Mouse (Mus musculus): Measurements from ENCODE around the gene Fggy. TPM values are rescaled to one million over a fixed set of nuclear protein-coding genes. Genes with fewer than 3 reads are reported as not detected.
A peak's percentile ranks its signal among the peaks of the same experiment; 100 is the strongest.

Fggy gene
- polyA plus RNA-seq, 1 experiment from 2014 or later, result 10.4 TPM

DNA sequence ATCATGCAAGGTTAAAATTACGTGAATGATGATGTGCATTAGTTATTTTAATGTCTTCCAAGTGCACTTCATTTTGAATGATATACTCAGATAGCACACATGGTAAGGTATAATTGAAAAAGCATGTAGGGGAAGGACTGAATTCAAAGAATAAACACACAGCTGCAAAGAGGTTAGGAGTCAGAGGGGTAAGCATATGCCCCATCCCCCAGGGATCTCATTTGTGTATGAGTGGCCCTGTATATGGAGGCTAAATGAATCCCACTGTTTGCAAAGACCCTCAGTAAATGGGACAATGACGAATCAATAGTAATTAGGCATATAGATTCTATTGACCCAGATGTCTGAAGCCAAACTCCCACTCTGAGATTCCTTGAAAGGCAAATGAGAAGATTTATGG is 262.3 kb downstream of the Fggy start:
- WGBS (ENCODE audit: insufficient replicate concordance), result 51% methylated on average over 2 of the region's 2 CpGs

DNA sequence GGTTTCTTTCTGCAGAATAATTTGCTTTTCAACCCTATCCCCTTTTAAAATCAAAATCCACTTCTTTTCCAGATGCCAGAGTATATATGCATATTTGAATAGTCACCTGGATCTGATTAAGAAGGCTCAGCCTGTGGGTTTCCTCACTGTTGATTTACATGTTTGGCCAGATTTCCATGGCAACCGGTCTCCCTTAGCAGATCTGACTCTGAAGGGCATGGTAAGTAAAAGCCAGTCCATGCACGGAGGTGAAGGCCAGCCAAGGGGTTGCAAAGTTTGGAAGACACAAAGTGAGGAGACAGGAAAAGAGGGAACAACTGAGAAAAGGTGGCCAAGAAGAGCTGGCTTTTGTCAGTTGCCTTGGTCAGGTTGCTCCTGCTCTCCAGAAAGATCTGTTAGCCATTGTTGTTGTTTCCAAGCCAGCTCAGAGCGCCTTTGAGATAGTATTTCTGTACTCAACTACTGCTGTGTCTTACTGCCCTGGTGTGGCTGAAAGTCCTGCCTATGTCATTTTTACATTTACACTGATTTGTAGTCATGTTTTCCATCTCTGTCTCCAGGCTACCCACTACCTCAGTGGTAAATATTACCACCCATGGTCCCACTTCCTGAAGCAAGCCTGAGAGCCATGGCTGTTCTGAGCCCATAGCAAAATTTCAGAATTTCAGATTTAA is 264.7 kb downstream of the Fggy start:
- Histone ChIP-seq H3K9ac (no peak overlapping the region), H3K9me3 (replicated peaks) (no peaks in the 10 kb centered on the region), H3K27ac (no peak overlapping the region), H3K4me1 (no peaks in the 10 kb centered on the region), H3K36me3 (no peaks in the 10 kb centered on the region), H3K4me3 (no peak overlapping the region), H3K4me2 (no peak overlapping the region), H3K27me3 (replicated peaks) (no peaks in the 10 kb centered on the region)
- 59% methylated on average over 3 of the region's 3 CpGs for WGBS (ENCODE audit: insufficient replicate concordance)
- ATAC-seq, result no peak

More for the DNA sequence above, 262.3 kb downstream of the Fggy start:
- H3K9ac ChIP-seq, result no peak overlapping the region
- no peak overlapping the region for H3K27ac ChIP-seq
- no peak overlapping the region for H3K4me3 ChIP-seq
- no peaks in the 10 kb centered on the region for H3K27me3 ChIP-seq (replicated peaks)
- ATAC-seq, result no peak
- no peaks in the 10 kb centered on the region for H3K4me1 ChIP-seq
- H3K36me3 ChIP-seq, result no peaks in the 10 kb centered on the region
- no peaks in the 10 kb centered on the region for H3K9me3 ChIP-seq (replicated peaks)
- H3K4me2 ChIP-seq, result no peak overlapping the region

DNA sequence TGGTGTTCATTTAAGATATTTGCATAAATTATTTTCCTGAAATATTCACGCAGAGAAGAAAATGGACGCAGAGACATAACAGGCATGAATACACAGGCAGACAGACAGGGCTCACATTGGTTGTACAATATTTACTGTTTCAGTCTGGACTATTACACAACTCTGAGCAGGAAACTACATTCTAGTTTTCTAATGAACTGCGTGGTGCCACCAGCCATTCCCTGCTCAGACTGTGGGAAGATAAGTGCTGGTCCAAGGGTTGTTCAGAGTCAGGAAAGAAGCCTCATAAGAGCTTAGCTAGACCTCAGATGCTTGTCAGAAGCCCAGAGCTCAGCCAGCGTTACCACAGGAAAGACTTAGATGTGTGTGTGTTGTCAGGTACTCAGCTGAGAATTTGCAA is 270.9 kb downstream of the Fggy start:
- Histone ChIP-seq H3K4me3 (no peak overlapping the region), H3K27me3 (replicated peaks) (no peaks in the 10 kb centered on the region), H3K4me1 (no peaks in the 10 kb centered on the region), H3K27ac (no peak overlapping the region), H3K9ac (no peak overlapping the region), H3K36me3 (no peaks in the 10 kb centered on the region), H3K9me3 (replicated peaks) (no peaks in the 10 kb centered on the region), H3K4me2 (no peak overlapping the region)
- ATAC-seq, result no peak
- 64% methylated on average over 4 of the region's 4 CpGs for WGBS (ENCODE audit: insufficient replicate concordance)

- Histone ChIP-seq H3K27me3 (replicated peaks) (no peaks in the 10 kb centered on the region), H3K9me3 (replicated peaks) (no peaks in the 10 kb centered on the region), H3K4me1 (no peaks in the 10 kb centered on the region), H3K36me3 (no peaks in the 10 kb centered on the region), H3K27ac (no peak overlapping the region), H3K4me2 (no peak overlapping the region), H3K4me3 (no peak overlapping the region), H3K9ac (no peak overlapping the region)
- WGBS (ENCODE audit: insufficient replicate concordance), result 68% methylated on average over 2 of the region's 2 CpGs
- ATAC-seq, result no peak
Observed at GRCm38 (mm10) chr4:95830320-95830719, 273.0 kb downstream of the Fggy start.

- 44% methylated on average over 1 of the region's 1 CpGs for WGBS (ENCODE audit: insufficient replicate concordance)
- Histone ChIP-seq H3K27me3 (replicated peaks) (no peaks in the 10 kb centered on the region), H3K4me1 (no peaks in the 10 kb centered on the region), H3K27ac (no peak overlapping the region), H3K9me3 (replicated peaks) (no peaks in the 10 kb centered on the region), H3K9ac (no peak overlapping the region), H3K4me2 (no peak overlapping the region), H3K4me3 (no peak overlapping the region), H3K36me3 (no peaks in the 10 kb centered on the region)
- no peak for ATAC-seq
Observed at GRCm38 (mm10) chr4:95839860-95840259, 282.6 kb downstream of the Fggy start.

DNA sequence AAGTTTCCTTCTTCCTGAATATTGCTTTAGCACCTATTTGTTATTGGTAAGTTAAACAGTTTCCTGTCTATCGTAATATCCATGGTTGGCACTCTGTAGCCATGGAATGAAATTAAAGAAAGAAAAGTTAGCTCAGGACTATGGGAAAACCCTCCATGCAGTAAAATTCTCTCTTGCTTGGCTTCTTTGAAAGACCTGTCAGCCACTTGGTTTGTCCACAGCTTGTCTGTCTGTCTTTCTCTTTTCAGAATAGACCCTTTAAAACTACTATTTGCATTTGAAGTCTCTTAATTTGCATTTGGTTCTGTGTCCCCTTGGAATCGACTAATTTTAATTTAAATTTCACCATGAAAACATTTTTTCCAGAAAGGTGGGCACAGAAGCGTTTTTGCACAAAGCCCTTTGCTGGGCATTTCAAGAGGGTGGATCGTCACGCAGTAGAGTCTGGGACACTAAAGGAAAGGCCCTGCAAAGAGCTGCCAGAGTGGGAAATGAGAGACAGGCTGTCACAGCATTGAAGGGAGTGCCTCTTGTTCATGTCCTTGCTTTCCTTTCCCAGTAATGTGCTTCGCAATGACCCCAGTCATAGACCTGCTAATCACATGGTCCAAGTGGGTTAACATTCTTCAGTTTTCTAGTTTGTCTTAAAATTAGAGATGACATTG is 283.2 kb downstream of the Fggy start:
- Histone ChIP-seq H3K9ac (no peak overlapping the region), H3K27ac (no peak overlapping the region), H3K4me2 (no peak overlapping the region), H3K4me3 (no peak overlapping the region), H3K4me1 (no peaks in the 10 kb centered on the region), H3K9me3 (replicated peaks) (no peaks in the 10 kb centered on the region), H3K36me3 (no peaks in the 10 kb centered on the region), H3K27me3 (replicated peaks) (no peaks in the 10 kb centered on the region)
- no peak for ATAC-seq
- 77% methylated on average over 6 of the region's 6 CpGs for WGBS (ENCODE audit: insufficient replicate concordance)

DNA sequence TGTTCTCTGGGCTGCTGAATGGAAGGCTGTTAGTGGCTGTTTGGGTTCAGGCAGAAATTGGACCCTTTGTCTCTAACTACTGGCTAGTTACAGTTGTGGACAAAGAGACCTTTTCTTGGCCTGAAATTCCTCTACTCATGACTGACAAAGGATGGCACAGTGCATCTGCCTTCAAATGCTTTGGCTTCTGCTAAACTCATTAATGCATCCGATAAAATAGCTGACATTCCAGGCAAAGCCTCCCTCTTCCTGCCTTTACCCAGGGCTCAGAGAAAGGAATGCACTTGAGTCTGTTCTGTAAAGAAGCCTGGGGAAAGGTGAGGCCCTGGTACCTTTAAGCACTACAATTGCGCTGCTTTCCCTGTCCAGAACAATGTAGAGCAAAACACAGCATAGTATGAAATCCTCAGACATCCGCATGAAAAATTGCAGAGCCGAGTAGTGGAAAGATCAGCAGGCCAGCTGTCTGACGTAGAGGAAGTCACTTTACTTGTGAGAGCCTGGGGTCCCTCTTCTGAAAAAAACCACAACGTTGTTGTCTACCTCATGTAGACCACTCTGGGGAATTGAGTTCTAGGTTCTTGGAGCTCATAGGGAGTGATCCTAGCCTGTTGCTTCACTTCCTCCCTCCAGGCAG is 288.8 kb downstream of the Fggy start:
- peaks cover 4% of the 10 kb centered on the region; the same call in 1 of the 2 replicates for H3K4me1 ChIP-seq
- peak overlapping the region; percentile 36; the same call in 1 of the 2 replicates for H3K27ac ChIP-seq
- ATAC-seq, result no peak
- no peaks in the 10 kb centered on the region for H3K9me3 ChIP-seq (replicated peaks)
- H3K4me2 ChIP-seq, result no peak overlapping the region
- no peak overlapping the region for H3K9ac ChIP-seq
- 35% methylated on average over 6 of the region's 6 CpGs for WGBS (ENCODE audit: insufficient replicate concordance)
- no peak overlapping the region for H3K4me3 ChIP-seq
- no peaks in the 10 kb centered on the region for H3K27me3 ChIP-seq (replicated peaks)
- H3K36me3 ChIP-seq, result no peaks in the 10 kb centered on the region

DNA sequence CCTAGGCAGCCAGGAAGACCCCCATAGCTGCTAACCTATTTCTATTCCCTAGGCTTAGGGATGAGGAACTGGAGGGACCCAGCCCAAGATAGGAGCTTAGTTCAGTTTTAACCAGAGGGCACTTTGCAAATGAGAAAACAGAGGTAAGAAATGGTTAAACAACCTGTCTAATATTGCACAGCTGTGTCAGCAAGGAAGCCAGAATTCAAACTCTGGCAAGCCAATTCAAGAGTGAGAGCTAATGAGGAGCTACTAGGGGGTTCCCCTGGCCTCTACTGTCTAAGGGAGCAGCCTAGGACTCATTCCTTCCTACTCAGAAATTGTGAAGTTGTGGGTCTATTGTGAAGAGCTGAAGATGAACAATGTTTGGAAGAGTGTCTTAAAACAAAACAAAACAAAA is 289.9 kb downstream of the Fggy start:
- Histone ChIP-seq H3K27ac (no peak overlapping the region), H3K4me3 (no peak overlapping the region), H3K4me1 (peaks cover 4% of the 10 kb centered on the region; the same call in 1 of the 2 replicates), H3K4me2 (no peak overlapping the region), H3K27me3 (replicated peaks) (no peaks in the 10 kb centered on the region), H3K36me3 (no peaks in the 10 kb centered on the region), H3K9me3 (replicated peaks) (no peaks in the 10 kb centered on the region), H3K9ac (no peak overlapping the region)
- no peak for ATAC-seq

GRCm38 (mm10) chr4:95847664-95848063 is 290.4 kb downstream of the Fggy start:
- no peak overlapping the region for H3K27ac ChIP-seq
- 63% methylated on average over 3 of the region's 3 CpGs for WGBS (ENCODE audit: insufficient replicate concordance)
- ATAC-seq, result no peak
- H3K9me3 ChIP-seq (replicated peaks), result no peaks in the 10 kb centered on the region
- no peak overlapping the region for H3K4me2 ChIP-seq
- no peak overlapping the region for H3K9ac ChIP-seq
- H3K27me3 ChIP-seq (replicated peaks), result no peaks in the 10 kb centered on the region
- no peaks in the 10 kb centered on the region for H3K36me3 ChIP-seq
- no peak overlapping the region for H3K4me3 ChIP-seq
- H3K4me1 ChIP-seq, result peaks cover 4% of the 10 kb centered on the region; the same call in 1 of the 2 replicates

GRCm38 (mm10) chr4:95849497-95849896 is 292.2 kb downstream of the Fggy start:
- 58% methylated on average over 5 of the region's 5 CpGs for WGBS (ENCODE audit: insufficient replicate concordance)
- Histone ChIP-seq H3K36me3 (no peaks in the 10 kb centered on the region), H3K4me1 (peaks cover 4% of the 10 kb centered on the region; the same call in 1 of the 2 replicates), H3K4me3 (no peak overlapping the region), H3K4me2 (no peak overlapping the region), H3K9me3 (replicated peaks) (no peaks in the 10 kb centered on the region), H3K27ac (0 out of 2 replicates have a peak overlapping the region, but pooled peaks have one; percentile 45), H3K27me3 (replicated peaks) (no peaks in the 10 kb centered on the region), H3K9ac (no peak overlapping the region)
- no peak for ATAC-seq

DNA sequence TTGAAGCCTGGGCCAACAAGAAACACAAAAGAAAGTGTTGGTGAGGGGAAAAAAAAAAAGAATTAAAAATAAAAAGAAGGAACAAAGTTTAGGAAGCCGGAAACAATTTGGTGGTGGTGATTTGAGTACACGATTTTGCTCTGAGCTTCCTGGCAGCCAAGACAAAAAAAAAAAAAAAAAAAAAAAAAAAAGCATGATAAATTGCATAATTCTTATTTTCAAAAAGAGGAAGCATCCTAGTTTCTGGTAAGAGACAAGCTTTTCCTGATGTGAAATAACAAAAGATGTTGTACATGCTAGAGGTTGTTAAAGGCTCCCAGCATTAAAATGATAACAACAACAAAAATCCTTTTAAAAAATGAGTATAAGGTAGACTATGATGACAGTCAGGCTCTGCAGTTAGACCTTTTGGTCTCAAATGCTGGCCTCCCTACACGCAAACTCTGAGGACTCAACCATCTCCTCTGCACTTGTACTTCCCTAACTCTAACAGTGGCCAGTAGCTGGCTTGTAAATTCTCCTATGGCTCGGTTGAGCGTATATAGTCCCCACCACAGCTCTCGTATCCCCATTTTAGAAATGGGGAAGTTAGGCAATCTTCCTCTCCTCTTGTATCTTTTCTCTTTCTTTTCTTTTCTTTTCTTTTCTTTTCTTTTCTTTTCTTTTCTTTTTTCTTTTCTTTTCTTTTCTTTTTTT is 292.9 kb downstream of the Fggy start:
- no peak overlapping the region for H3K4me2 ChIP-seq
- no peaks in the 10 kb centered on the region for H3K27me3 ChIP-seq (replicated peaks)
- no peaks in the 10 kb centered on the region for H3K9me3 ChIP-seq (replicated peaks)
- H3K4me1 ChIP-seq, result peaks cover 4% of the 10 kb centered on the region; the same call in 1 of the 2 replicates
- no peak for ATAC-seq
- WGBS (ENCODE audit: insufficient replicate concordance), result 27% methylated on average over 6 of the region's 6 CpGs
- no peak overlapping the region for H3K9ac ChIP-seq
- H3K4me3 ChIP-seq, result no peak overlapping the region
- no peaks in the 10 kb centered on the region for H3K36me3 ChIP-seq
- H3K27ac ChIP-seq, result no peak overlapping the region

DNA sequence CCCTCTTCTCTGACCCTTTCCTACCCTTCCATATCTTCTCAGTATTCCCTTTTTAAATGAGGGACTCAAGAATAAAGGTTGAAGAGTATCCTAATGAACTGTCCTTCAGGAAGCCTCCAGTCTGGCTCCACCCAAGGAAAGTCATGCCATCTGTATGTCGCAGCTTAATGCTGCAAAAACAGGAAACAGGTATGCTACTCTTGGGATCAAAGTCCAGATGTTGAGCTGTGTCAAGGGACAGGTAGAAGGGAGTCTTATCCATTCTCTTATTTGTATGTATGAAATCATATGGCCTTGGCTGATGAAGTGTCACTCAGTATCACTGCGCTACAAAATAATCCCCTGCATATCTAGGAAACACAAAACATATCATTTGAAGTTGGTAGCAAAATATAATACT is 294.9 kb downstream of the Fggy start:
- no peaks in the 10 kb centered on the region for H3K9me3 ChIP-seq (replicated peaks)
- no peak overlapping the region for H3K27ac ChIP-seq
- WGBS (ENCODE audit: insufficient replicate concordance), result 68% methylated on average over 2 of the region's 2 CpGs
- no peak for ATAC-seq
- no peaks in the 10 kb centered on the region for H3K27me3 ChIP-seq (replicated peaks)
- H3K4me1 ChIP-seq, result no peaks in the 10 kb centered on the region; the same call in 1 of the 2 replicates
- no peak overlapping the region for H3K9ac ChIP-seq
- H3K4me3 ChIP-seq, result no peak overlapping the region
- no peak overlapping the region for H3K4me2 ChIP-seq
- no peaks in the 10 kb centered on the region for H3K36me3 ChIP-seq

All from liver, embryonic 12.5 days (tissue).